Mouse (Mus musculus) embryonic stem cell, embryonic (primary cell): Measurements from ENCODE around the gene Tmem63c.

Experiments
- CTCF ChIA-PET, 4 experiments: fragments of 300-600 bp in 2 of 4; fragments of 350-600 bp in 2 of 4; sonication (Branson Sonifier 250); formaldehyde crosslinking; loops; one replicate each; lab custom pipeline; 2022; ENCODE audit warnings: inconsistent platforms in 2 of 4; lab: Charles Lee
- POLR2A ChIA-PET, 4 experiments: fragments of 300-600 bp in 2 of 4; fragments of 350-600 bp in 2 of 4; sonication (Branson Sonifier 250); formaldehyde crosslinking; loops; one replicate each; lab custom pipeline; 2022; ENCODE audit warnings: antibody characterized with exemption in 4 of 4, inconsistent platforms in 1 of 4; lab: Charles Lee

The Tmem63c gene

DNA sequence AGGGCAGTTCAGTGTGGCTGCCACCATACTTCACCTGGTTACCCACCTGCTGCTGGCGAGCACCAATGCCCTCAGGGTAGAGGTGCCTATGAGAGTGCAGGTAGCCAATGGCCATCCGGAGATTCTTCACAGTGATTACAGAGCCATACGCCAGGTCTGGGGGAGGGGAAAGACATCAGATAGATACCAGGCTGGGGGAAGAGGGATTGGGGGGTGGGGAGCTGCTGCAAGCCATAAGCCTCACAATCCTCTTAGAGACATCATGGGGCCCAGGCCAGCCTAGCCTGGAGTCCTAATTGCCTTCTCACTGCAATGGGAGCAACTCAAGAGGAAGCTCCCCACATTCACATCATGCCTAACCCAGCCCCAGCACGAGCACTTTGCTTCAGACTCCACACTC is 106.1 kb downstream of the Tmem63c start:
- ChIA-PET POLR2A (interaction anchor here in 1 of 4 experiments (0.7 to 1.4 kb wide), 3 partner anchors 11 to 38 kb away, joined by 3 read pairs; no protein-coding TSS in a partner anchor), CTCF (interaction anchor here in 1 of 4 experiments (0.6 kb wide), 1 partner anchor 93 kb away, joined by 3 read pairs; no protein-coding TSS in a partner anchor)

DNA sequence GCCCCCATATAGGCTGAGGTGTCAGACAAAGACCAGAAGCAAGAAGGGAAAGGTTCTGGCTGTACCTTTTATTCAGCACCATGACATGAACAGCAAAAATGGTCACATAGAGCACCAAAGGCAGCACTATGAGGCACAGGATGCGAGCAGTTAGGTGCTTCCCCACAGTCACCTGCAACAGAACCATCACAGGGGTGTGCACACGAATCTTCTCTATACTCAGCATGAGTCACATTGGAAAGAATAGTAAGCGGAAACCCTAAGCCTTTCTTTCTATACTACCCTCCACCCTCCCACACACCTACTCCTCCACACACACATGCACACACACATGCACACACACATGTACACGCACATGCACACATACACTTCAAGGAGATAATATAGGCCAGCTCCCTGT is 109.1 kb downstream of the Tmem63c start:
- POLR2A ChIA-PET: interaction anchor here in 1 of 4 experiments (0.7 kb wide), 1 partner anchor 686 kb away, joined by 3 read pairs; no protein-coding TSS in a partner anchor
- CTCF ChIA-PET: interaction anchor here in 1 of 4 experiments (0.6 kb wide), 1 partner anchor 151 kb away, joined by 5 read pairs; no protein-coding TSS in a partner anchor

DNA sequence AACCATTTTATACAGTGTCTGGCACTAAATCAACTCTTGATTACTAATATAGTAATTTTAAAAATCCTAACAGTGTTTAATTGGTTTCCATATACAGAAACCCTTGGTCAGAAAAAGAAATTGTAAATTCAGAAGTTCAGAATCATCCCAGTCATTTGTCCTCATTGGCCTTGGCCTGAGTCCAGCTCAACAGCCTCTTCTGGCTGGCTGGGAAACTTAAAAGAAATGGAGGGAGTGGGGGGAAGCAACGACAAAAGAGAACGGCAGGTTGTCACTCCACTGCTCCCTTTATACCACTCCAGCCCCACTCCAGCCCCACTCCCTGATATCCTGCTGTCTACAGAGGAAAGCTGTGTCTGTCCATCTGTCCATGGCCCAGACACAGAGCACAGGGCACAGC is 110.0 kb downstream of the Tmem63c start:
- ChIA-PET POLR2A (interaction anchor here in 1 of 4 experiments (1.3 kb wide), 1 partner anchor 16 kb away, joined by 5 read pairs; the partner anchor contains the start of genes Gstz1 and Pomt2), CTCF (no interaction called here)

DNA sequence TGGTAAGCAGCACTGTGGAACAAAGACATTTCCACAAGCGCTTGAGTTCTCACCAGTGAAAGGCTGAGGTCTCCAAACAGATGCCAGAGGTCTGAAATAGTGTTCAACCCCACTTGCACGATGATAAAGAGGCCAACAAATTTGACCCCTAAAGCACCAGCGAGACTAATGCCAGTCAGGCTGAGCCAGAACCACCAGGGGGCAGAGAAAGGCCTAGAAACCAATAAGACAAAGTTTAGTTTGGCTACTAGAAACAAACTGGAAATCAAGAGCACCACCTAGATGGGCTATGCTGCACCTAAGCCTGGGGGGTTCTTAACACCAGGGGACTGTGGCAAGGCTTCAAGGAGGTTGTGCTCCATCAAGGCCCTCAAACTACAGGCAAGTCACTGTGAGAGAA is 110.5 kb downstream of the Tmem63c start:
- ChIA-PET CTCF (no interaction called here), POLR2A (interaction anchor here in 1 of 4 experiments (0.9 to 1.3 kb wide), 2 partner anchors 12 to 16 kb away, joined by 3 to 5 read pairs; partner anchors contain the start of genes Gstz1 and Pomt2)

DNA sequence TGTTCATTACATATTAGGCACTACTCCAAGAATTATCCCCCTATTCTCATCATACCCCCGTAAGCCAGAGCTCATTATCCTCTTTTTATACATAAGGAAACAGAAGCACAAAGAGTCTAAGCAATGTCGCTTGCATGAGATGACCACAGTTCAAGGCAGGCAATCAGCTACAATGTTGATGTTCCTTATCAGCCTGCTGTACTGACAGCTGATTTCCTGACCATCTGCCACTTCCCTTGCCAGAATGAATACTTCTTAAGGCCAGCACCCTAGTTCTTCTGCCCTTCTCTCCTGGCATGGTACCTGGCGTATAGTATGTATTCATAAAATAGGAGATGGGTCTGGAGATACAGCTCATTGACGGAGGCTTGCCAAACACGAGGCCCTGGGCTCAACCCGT is 111.1 kb downstream of the Tmem63c start:
- POLR2A ChIA-PET: interaction anchor here in 2 of 4 experiments (0.7 to 1.6 kb wide), 4 partner anchors 11 to 16 kb away, joined by 3 to 8 read pairs (median 4); partner anchors contain the start of gene Pomt2 (in 2 of the 2)
- CTCF ChIA-PET: interaction anchor here in 1 of 4 experiments (0.7 kb wide), 1 partner anchor 25 kb away, joined by 4 read pairs; no protein-coding TSS in a partner anchor

DNA sequence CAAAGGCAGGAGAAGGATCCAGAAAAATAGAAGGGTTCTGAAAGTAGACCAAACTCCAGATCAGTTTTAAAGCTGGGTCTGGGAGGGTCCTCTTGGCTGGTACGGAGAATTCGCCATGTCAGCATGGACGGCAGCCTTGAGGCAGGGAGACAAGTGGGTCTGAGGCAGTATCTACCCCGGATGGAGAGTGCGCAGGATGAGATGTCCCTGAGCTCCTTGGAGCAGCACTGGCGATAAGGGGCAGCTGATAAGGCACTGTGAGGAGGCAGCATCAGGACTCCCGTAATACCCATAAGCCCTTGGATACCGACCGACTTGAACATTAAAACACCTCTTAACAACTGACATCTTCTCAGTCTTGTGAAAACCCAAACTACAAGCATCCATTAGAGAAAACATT is 111.6 kb downstream of the Tmem63c start:
- CTCF ChIA-PET: interaction anchor here in 1 of 4 experiments (0.7 kb wide), 1 partner anchor 24 kb away, joined by 4 read pairs; no protein-coding TSS in a partner anchor

DNA sequence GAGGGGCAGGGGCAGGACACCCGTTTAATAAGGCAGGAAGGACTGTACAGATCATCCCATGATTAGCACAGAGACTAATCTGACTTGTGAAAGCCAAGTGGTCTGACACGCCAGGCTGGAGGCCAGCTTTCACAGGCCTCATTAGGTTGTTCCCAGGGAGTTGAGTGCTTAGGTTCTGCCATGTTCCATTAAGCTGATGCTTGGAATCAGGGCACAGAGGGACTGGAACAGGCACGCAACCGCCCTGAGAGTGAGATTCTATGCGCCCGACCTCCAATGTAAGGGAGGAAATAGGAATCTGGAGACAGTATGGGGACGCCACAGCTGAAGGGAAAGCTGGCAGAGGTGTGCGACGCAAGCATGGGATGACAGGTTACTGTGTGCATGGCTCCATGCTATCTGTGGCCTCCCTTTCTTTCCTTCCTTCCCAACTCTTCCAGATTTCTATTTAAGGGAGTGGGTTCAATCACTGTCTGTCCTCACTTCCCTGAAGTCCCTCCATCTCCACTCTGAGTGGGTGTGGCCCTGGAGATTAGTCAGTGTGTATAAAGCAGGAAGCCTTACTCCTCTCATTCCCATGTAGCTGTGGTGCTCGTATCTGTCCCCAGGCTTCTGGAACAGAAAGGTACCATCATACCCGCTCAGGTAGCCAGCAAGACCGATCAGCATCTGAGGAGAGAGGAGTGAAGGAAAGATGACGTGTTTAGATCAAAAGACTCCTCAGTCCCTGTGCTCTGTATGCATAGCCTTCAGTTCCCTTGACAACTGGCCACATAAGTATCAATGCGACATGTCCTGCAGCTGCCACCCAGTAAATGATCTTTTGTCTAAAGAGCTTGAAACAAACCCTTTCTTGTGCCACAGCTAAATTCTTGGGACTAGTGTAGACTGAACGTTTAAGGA is 116.5 kb downstream of the Tmem63c start:
- POLR2A ChIA-PET: interaction anchor here (0.5 to 4.4 kb wide), 16 partner anchors 9 to 1658 kb away, joined by 3 to 26 read pairs (median 4); partner anchors contain the start of genes Pomt2 (in 3 of the 4), Gstz1 (in 2 of the 4) and Sptlc2 (in 1 of the 4)

More for the DNA sequence above, 111.6 kb downstream of the Tmem63c start:
- POLR2A ChIA-PET: interaction anchor here in 2 of 4 experiments (1.1 to 1.6 kb wide), 2 partner anchors 15 to 16 kb away, joined by 5 to 8 read pairs; partner anchors contain the start of gene Pomt2 (in 2 of the 2)

DNA sequence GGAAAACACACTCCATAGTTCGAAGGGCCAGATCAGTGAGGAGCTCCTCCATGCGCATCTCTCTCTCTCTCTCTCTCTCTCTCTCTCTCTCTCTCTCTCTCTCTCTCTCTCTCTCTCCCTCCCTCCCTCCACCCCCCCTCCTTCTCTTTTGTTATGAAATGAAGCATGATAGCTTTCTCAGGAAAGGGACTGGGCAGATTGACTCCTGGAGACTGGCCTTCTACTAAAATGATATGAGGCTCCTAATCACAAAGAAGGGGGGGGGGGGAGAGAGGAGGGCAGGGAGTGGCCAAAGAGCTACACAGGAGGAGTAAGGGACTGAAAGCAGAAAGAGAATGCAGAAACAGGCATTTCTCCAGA is 117.2 kb downstream of the Tmem63c start:
- ChIA-PET CTCF (interaction anchor here in 2 of 4 experiments (0.6 kb wide), 2 partner anchors 85 to 105 kb away, joined by 3 to 15 read pairs; no protein-coding TSS in a partner anchor), POLR2A (interaction anchor here (0.6 to 4.4 kb wide), 17 partner anchors 9 to 1659 kb away, joined by 3 to 26 read pairs (median 4); partner anchors contain the start of genes Pomt2 (in 3 of the 4), Gstz1 (in 2 of the 4) and Sptlc2 (in 1 of the 4))

More for the DNA sequence above, 116.5 kb downstream of the Tmem63c start:
- CTCF ChIA-PET: interaction anchor here in 2 of 4 experiments (0.6 kb wide), 2 partner anchors 85 to 104 kb away, joined by 3 to 15 read pairs; no protein-coding TSS in a partner anchor

DNA sequence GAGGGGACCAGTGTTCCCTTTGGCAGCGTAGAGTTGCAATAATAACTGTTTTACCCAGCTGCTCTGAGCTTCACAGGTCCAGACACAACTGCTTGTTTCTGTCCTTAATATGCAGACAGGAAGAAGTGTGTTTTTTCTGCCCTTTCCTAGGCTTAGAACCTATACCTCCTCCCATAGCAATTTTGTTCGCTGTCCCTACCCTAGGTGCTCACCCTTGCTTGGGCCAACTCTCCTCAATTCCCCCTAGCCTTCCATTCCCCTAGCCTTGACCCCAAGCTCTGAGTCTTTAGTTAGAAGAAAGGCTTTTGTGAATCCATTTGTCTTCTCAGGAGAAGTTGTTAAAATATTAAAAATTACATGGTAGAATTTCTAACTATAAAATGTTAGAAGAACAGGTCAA is 117.6 kb downstream of the Tmem63c start:
- ChIA-PET CTCF (interaction anchor here in 1 of 4 experiments (0.6 kb wide), 1 partner anchor 86 kb away, joined by 15 read pairs; no protein-coding TSS in a partner anchor), POLR2A (interaction anchor here (0.6 to 4.4 kb wide), 13 partner anchors 8 to 446 kb away, joined by 3 to 26 read pairs (median 4); partner anchors contain the start of genes Pomt2 (in 3 of the 4), Gstz1 (in 2 of the 4) and Sptlc2 (in 1 of the 4))
